Mouse (Mus musculus): ENCODE measurements at regions not wholly inside any gene's neighbourhood (a gene's known extent, or its start where the extent isn't known, plus 50 kb on each side); places are given as distances from the start of the nearest gene placed in this dataset.

- ATAC-seq (ENCODE audit: low FRiP score) (no peak), DNase-seq (ENCODE audit: low spot score, missing footprints) (no peak)
- Histone ChIP-seq H3K27ac (ENCODE audit: low read depth, low read length) (no peak overlapping the region), H3K4me3 (ENCODE audit: low read depth, low read length) (no peak overlapping the region), H3K27me3 (ENCODE audit: control insufficient read depth, insufficient read depth, low read length) (no peaks in the 10 kb centered on the region), H3K9ac (ENCODE audit: low read length) (no peak overlapping the region), H3K4me1 (ENCODE audit: control insufficient read depth, insufficient read depth, low read length) (no peaks in the 10 kb centered on the region), H3K4me2 (no peak overlapping the region), H3K9me3 (ENCODE audit: control insufficient read depth, low read length) (no peaks in the 10 kb centered on the region), H3K36me3 (ENCODE audit: control insufficient read depth, insufficient read depth, low read length) (no peaks in the 10 kb centered on the region)
- WGBS, result 86% methylated on average over 7 of the region's 7 CpGs
These were observed 81.0 kb downstream of the Maf start for GRCm38 (mm10) chr8:115626396-115627136.

- H3K9ac ChIP-seq (ENCODE audit: low read length), result no peak overlapping the region
- no peaks in the 10 kb centered on the region for H3K9me3 ChIP-seq (ENCODE audit: control insufficient read depth, low read length)
- no peak overlapping the region for H3K4me3 ChIP-seq (ENCODE audit: low read depth, low read length)
- H3K27me3 ChIP-seq (ENCODE audit: control insufficient read depth, insufficient read depth, low read length), result no peaks in the 10 kb centered on the region
- no peak overlapping the region for H3K27ac ChIP-seq (ENCODE audit: low read depth, low read length)
- ATAC-seq (ENCODE audit: low FRiP score) (no peak), DNase-seq (ENCODE audit: low spot score, missing footprints) (no peak)
- H3K4me2 ChIP-seq, result no peak overlapping the region
- no peaks in the 10 kb centered on the region for H3K36me3 ChIP-seq (ENCODE audit: control insufficient read depth, insufficient read depth, low read length)
- WGBS, result 85% methylated on average over 1 of the region's 1 CpGs
- no peaks in the 10 kb centered on the region for H3K4me1 ChIP-seq (ENCODE audit: control insufficient read depth, insufficient read depth, low read length)
These were observed 82.5 kb downstream of the Maf start for GRCm38 (mm10) chr8:115625072-115625471.

- 91% methylated on average over 13 of the region's 13 CpGs for WGBS
- Histone ChIP-seq H3K27ac (ENCODE audit: low read depth, low read length) (no peak overlapping the region), H3K36me3 (ENCODE audit: control insufficient read depth, insufficient read depth, low read length) (no peaks in the 10 kb centered on the region), H3K4me2 (no peak overlapping the region), H3K4me1 (ENCODE audit: control insufficient read depth, insufficient read depth, low read length) (no peaks in the 10 kb centered on the region), H3K9me3 (ENCODE audit: control insufficient read depth, low read length) (no peaks in the 10 kb centered on the region), H3K4me3 (ENCODE audit: low read depth, low read length) (no peak overlapping the region), H3K9ac (ENCODE audit: low read length) (no peak overlapping the region), H3K27me3 (ENCODE audit: control insufficient read depth, insufficient read depth, low read length) (no peaks in the 10 kb centered on the region)
- ATAC-seq (ENCODE audit: low FRiP score) (no peak), DNase-seq (ENCODE audit: low spot score, missing footprints) (no peak)
These were observed 89.4 kb downstream of the Maf start for GRCm38 (mm10) chr8:115618049-115618760.

GRCm38 (mm10) chr8:115616871-115617605 is 90.6 kb downstream of the Maf start:
- Histone ChIP-seq H3K27ac (ENCODE audit: low read depth, low read length) (no peak overlapping the region), H3K4me1 (ENCODE audit: control insufficient read depth, insufficient read depth, low read length) (no peaks in the 10 kb centered on the region), H3K9me3 (ENCODE audit: control insufficient read depth, low read length) (no peaks in the 10 kb centered on the region), H3K27me3 (ENCODE audit: control insufficient read depth, insufficient read depth, low read length) (no peaks in the 10 kb centered on the region), H3K9ac (ENCODE audit: low read length) (no peak overlapping the region), H3K4me3 (ENCODE audit: low read depth, low read length) (no peak overlapping the region), H3K36me3 (ENCODE audit: control insufficient read depth, insufficient read depth, low read length) (no peaks in the 10 kb centered on the region), H3K4me2 (no peak overlapping the region)
- DNase-seq (ENCODE audit: low spot score, missing footprints) (no peak), ATAC-seq (ENCODE audit: low FRiP score) (no peak)
- 91% methylated on average over 9 of the region's 9 CpGs for WGBS

- no peak for ATAC-seq (ENCODE audit: low FRiP score)
- 79% methylated on average over 5 of the region's 5 CpGs for WGBS
These were observed 93.5 kb downstream of the Maf start for GRCm38 (mm10) chr8:115613946-115614584.

GRCm38 (mm10) chr8:115612119-115612518 is 95.5 kb downstream of the Maf start:
- DNase-seq (ENCODE audit: low spot score, missing footprints) (no peak), ATAC-seq (ENCODE audit: low FRiP score) (no peak)
- Histone ChIP-seq H3K4me2 (no peak overlapping the region), H3K36me3 (ENCODE audit: control insufficient read depth, insufficient read depth, low read length) (no peaks in the 10 kb centered on the region), H3K4me3 (ENCODE audit: low read depth, low read length) (no peak overlapping the region), H3K27me3 (ENCODE audit: control insufficient read depth, insufficient read depth, low read length) (no peaks in the 10 kb centered on the region), H3K27ac (ENCODE audit: low read depth, low read length) (no peak overlapping the region), H3K4me1 (ENCODE audit: control insufficient read depth, insufficient read depth, low read length) (no peaks in the 10 kb centered on the region), H3K9me3 (ENCODE audit: control insufficient read depth, low read length) (no peaks in the 10 kb centered on the region), H3K9ac (ENCODE audit: low read length) (no peak overlapping the region)
- WGBS, result 80% methylated on average over 3 of the region's 3 CpGs

More at GRCm38 (mm10) chr8:115613946-115614584, 93.5 kb downstream of the Maf start:
- no peaks in the 10 kb centered on the region for H3K27me3 ChIP-seq (ENCODE audit: control insufficient read depth, insufficient read depth, low read length)
- no peak overlapping the region for H3K4me3 ChIP-seq (ENCODE audit: low read depth, low read length)
- DNase-seq (ENCODE audit: low spot score, missing footprints), result no peak
- H3K27ac ChIP-seq (ENCODE audit: low read depth, low read length), result no peak overlapping the region
- no peak overlapping the region for H3K4me2 ChIP-seq
- no peaks in the 10 kb centered on the region for H3K4me1 ChIP-seq (ENCODE audit: control insufficient read depth, insufficient read depth, low read length)
- H3K9me3 ChIP-seq (ENCODE audit: control insufficient read depth, low read length), result no peaks in the 10 kb centered on the region
- no peaks in the 10 kb centered on the region for H3K36me3 ChIP-seq (ENCODE audit: control insufficient read depth, insufficient read depth, low read length)
- H3K9ac ChIP-seq (ENCODE audit: low read length), result no peak overlapping the region

- 89% methylated on average over 6 of the region's 6 CpGs for WGBS
These were observed 107.8 kb downstream of the Maf start for GRCm38 (mm10) chr8:115599771-115600170.

GRCm38 (mm10) chr8:115597226-115597953 is 110.2 kb downstream of the Maf start:
- DNase-seq (ENCODE audit: low spot score, missing footprints) (no peak), ATAC-seq (ENCODE audit: low FRiP score) (no peak)

More at GRCm38 (mm10) chr8:115599771-115600170, 107.8 kb downstream of the Maf start:
- H3K4me1 ChIP-seq (ENCODE audit: control insufficient read depth, insufficient read depth, low read length), result no peaks in the 10 kb centered on the region
- H3K9me3 ChIP-seq (ENCODE audit: control insufficient read depth, low read length), result no peaks in the 10 kb centered on the region
- no peak for DNase-seq (ENCODE audit: low spot score, missing footprints)
- H3K4me2 ChIP-seq, result no peak overlapping the region
- ATAC-seq (ENCODE audit: low FRiP score), result no peak
- H3K27me3 ChIP-seq (ENCODE audit: control insufficient read depth, insufficient read depth, low read length), result no peaks in the 10 kb centered on the region
- no peak overlapping the region for H3K9ac ChIP-seq (ENCODE audit: low read length)
- no peak overlapping the region for H3K4me3 ChIP-seq (ENCODE audit: low read depth, low read length)
- H3K36me3 ChIP-seq (ENCODE audit: control insufficient read depth, insufficient read depth, low read length), result no peaks in the 10 kb centered on the region
- no peak overlapping the region for H3K27ac ChIP-seq (ENCODE audit: low read depth, low read length)

More at GRCm38 (mm10) chr8:115597226-115597953, 110.2 kb downstream of the Maf start:
- Histone ChIP-seq H3K27ac (ENCODE audit: low read depth, low read length) (no peak overlapping the region), H3K9me3 (ENCODE audit: control insufficient read depth, low read length) (no peaks in the 10 kb centered on the region), H3K4me2 (no peak overlapping the region), H3K36me3 (ENCODE audit: control insufficient read depth, insufficient read depth, low read length) (no peaks in the 10 kb centered on the region), H3K9ac (ENCODE audit: low read length) (no peak overlapping the region), H3K4me1 (ENCODE audit: control insufficient read depth, insufficient read depth, low read length) (no peaks in the 10 kb centered on the region), H3K27me3 (ENCODE audit: control insufficient read depth, insufficient read depth, low read length) (no peaks in the 10 kb centered on the region), H3K4me3 (ENCODE audit: low read depth, low read length) (no peak overlapping the region)
- WGBS, result 64% methylated on average over 10 of the region's 10 CpGs
